Mouse (Mus musculus): ENCODE data around the gene Jund. TPM values are rescaled to one million over a fixed set of nuclear protein-coding genes. Genes with fewer than 3 reads are reported as not detected.

The Jund gene
- polyA plus RNA-seq (2015; fragmentation: Nextera tagmentation; extraction: Ambion mirVana) = 65.1 and 97.7 TPM in 2 replicates

GRCm38 (mm10) chr8:70698310-70699109 lies at the start of gene Jund:
Jund (plus strand) TSS chr8:70698949.
- Histone ChIP-seq H3K9ac (replicated peaks) (peak within 1 kb of the TSS; percentile 100), H3K27ac (peak within 1 kb of the TSS; percentile 100), H3K27me3 (no peaks in the 10 kb centered on the region), H3K9me3 (no peaks in the 10 kb centered on the region), H3K4me2 (replicated peaks) (peak within 1 kb of the TSS; percentile 81), H3K36me3 (peaks cover 10% of the 10 kb centered on the region), H3K4me3 (replicated peaks) (peak within 1 kb of the TSS; percentile 98), H3K4me1 (replicated peaks) (peaks cover 59% of the 10 kb centered on the region)
- under 1% methylated on average over 66 of the region's 69 CpGs for WGBS
- ATAC-seq = peak; percentile 83

- Histone ChIP-seq H3K4me2 (replicated peaks) (no peak overlapping the region), H3K27ac (peak overlapping the region; percentile 75), H3K9ac (replicated peaks) (no peak overlapping the region), H3K4me1 (replicated peaks) (peaks cover 45% of the 10 kb centered on the region), H3K4me3 (replicated peaks) (no peak overlapping the region), H3K9me3 (no peaks in the 10 kb centered on the region), H3K36me3 (peaks cover 37% of the 10 kb centered on the region), H3K27me3 (no peaks in the 10 kb centered on the region)
- 64% methylated on average over 4 of the region's 4 CpGs for WGBS
- ATAC-seq = peak; percentile 60
These were observed 49.4 kb upstream of the Jund start for GRCm38 (mm10) chr8:70649324-70649723.

- H3K9ac ChIP-seq (replicated peaks) = no peak overlapping the region
- peak overlapping the region; percentile 75 for H3K27ac ChIP-seq
- H3K4me2 ChIP-seq (replicated peaks) = no peak overlapping the region
- no peak for ATAC-seq
- 95% methylated on average over 17 of the region's 17 CpGs for WGBS
- H3K27me3 ChIP-seq = no peaks in the 10 kb centered on the region
- H3K4me1 ChIP-seq (replicated peaks) = peaks cover 55% of the 10 kb centered on the region
- no peaks in the 10 kb centered on the region for H3K9me3 ChIP-seq
- no peak overlapping the region for H3K4me3 ChIP-seq (replicated peaks)
- peaks cover 44% of the 10 kb centered on the region for H3K36me3 ChIP-seq
These were observed 48.4 kb upstream of the Jund start for GRCm38 (mm10) chr8:70650351-70650750.

GRCm38 (mm10) chr8:70653226-70653625 lies 45.5 kb upstream of the Jund start:
- Histone ChIP-seq H3K9me3 (no peaks in the 10 kb centered on the region), H3K27ac (no peak overlapping the region), H3K4me3 (replicated peaks) (no peak overlapping the region), H3K4me2 (replicated peaks) (no peak overlapping the region), H3K27me3 (no peaks in the 10 kb centered on the region), H3K4me1 (replicated peaks) (peaks cover 65% of the 10 kb centered on the region), H3K9ac (replicated peaks) (no peak overlapping the region), H3K36me3 (peaks cover 49% of the 10 kb centered on the region)
- WGBS = 60% methylated on average over 2 of the region's 2 CpGs
- ATAC-seq = no peak

- 74% methylated on average over 1 of the region's 1 CpGs for WGBS
- Histone ChIP-seq H3K36me3 (peaks cover 48% of the 10 kb centered on the region), H3K4me3 (replicated peaks) (no peak overlapping the region), H3K4me1 (replicated peaks) (peaks cover 68% of the 10 kb centered on the region), H3K27me3 (no peaks in the 10 kb centered on the region), H3K9me3 (no peaks in the 10 kb centered on the region), H3K27ac (peak overlapping the region; percentile 94; the same call in 1 of the 2 replicates), H3K9ac (replicated peaks) (no peak overlapping the region), H3K4me2 (replicated peaks) (no peak overlapping the region)
- no peak for ATAC-seq
These were observed 44.6 kb upstream of the Jund start for GRCm38 (mm10) chr8:70654121-70654520.

GRCm38 (mm10) chr8:70655469-70655868 lies 43.3 kb upstream of the Jund start:
- Histone ChIP-seq H3K4me2 (replicated peaks) (0 out of 2 replicates have a peak overlapping the region, but pooled peaks have one; percentile 27), H3K9me3 (no peaks in the 10 kb centered on the region), H3K4me3 (replicated peaks) (no peak overlapping the region), H3K9ac (replicated peaks) (0 out of 2 replicates have a peak overlapping the region, but pooled peaks have one; percentile 10), H3K27ac (peak overlapping the region; percentile 94), H3K36me3 (peaks cover 35% of the 10 kb centered on the region), H3K27me3 (no peaks in the 10 kb centered on the region), H3K4me1 (replicated peaks) (peaks cover 64% of the 10 kb centered on the region)
- 20% methylated on average over 2 of the region's 2 CpGs for WGBS
- no peak for ATAC-seq

- Histone ChIP-seq H3K27ac (peak overlapping the region; percentile 94), H3K4me1 (replicated peaks) (peaks cover 65% of the 10 kb centered on the region), H3K4me3 (replicated peaks) (no peak overlapping the region), H3K36me3 (peaks cover 28% of the 10 kb centered on the region), H3K27me3 (no peaks in the 10 kb centered on the region), H3K9me3 (no peaks in the 10 kb centered on the region), H3K9ac (replicated peaks) (peak overlapping the region; percentile 24; the same call in 1 of the 2 replicates), H3K4me2 (replicated peaks) (peak overlapping the region; percentile 88)
- peak; percentile 32 for ATAC-seq
- 13% methylated on average over 13 of the region's 13 CpGs for WGBS
These were observed 42.5 kb upstream of the Jund start for GRCm38 (mm10) chr8:70656193-70656790.

- peak overlapping the region; percentile 88 for H3K4me2 ChIP-seq (replicated peaks)
- ATAC-seq = no peak
- peak overlapping the region; percentile 94 for H3K27ac ChIP-seq
- H3K9ac ChIP-seq (replicated peaks) = no peak overlapping the region
- peaks cover 19% of the 10 kb centered on the region for H3K36me3 ChIP-seq
- H3K4me3 ChIP-seq (replicated peaks) = peak overlapping the region; percentile 81
- peaks cover 65% of the 10 kb centered on the region for H3K4me1 ChIP-seq (replicated peaks)
- 94% methylated on average over 3 of the region's 3 CpGs for WGBS
- H3K27me3 ChIP-seq = no peaks in the 10 kb centered on the region
- no peaks in the 10 kb centered on the region for H3K9me3 ChIP-seq
These were observed 41.5 kb upstream of the Jund start for GRCm38 (mm10) chr8:70657214-70657613.

- Histone ChIP-seq H3K27ac (peak overlapping the region; percentile 94), H3K4me2 (replicated peaks) (peak overlapping the region; percentile 88), H3K9me3 (no peaks in the 10 kb centered on the region), H3K27me3 (no peaks in the 10 kb centered on the region), H3K36me3 (0 out of 2 replicates have a peak, but pooled peaks cover 16% of the 10 kb centered on the region), H3K9ac (replicated peaks) (peak overlapping the region; percentile 91; the same call in 1 of the 2 replicates), H3K4me3 (replicated peaks) (peak overlapping the region; percentile 81), H3K4me1 (replicated peaks) (peaks cover 65% of the 10 kb centered on the region)
- ATAC-seq = no peak
- 85% methylated on average over 2 of the region's 2 CpGs for WGBS
These were observed 41.0 kb upstream of the Jund start for GRCm38 (mm10) chr8:70657739-70658138.

- H3K27ac ChIP-seq = peak overlapping the region; percentile 65
- H3K9me3 ChIP-seq = no peaks in the 10 kb centered on the region
- 2% methylated on average over 31 of the region's 31 CpGs for WGBS
- 0 out of 2 replicates have a peak, but pooled peaks cover 15% of the 10 kb centered on the region for H3K36me3 ChIP-seq
- H3K4me1 ChIP-seq (replicated peaks) = peaks cover 60% of the 10 kb centered on the region
- peak overlapping the region; percentile 88 for H3K4me2 ChIP-seq (replicated peaks)
- peak overlapping the region; percentile 81 for H3K4me3 ChIP-seq (replicated peaks)
- peak overlapping the region; percentile 91 for H3K9ac ChIP-seq (replicated peaks)
- H3K27me3 ChIP-seq = no peaks in the 10 kb centered on the region
- ATAC-seq = peak; percentile 51
These were observed 39.7 kb upstream of the Jund start for GRCm38 (mm10) chr8:70658897-70659603.

- peak overlapping the region; percentile 81 for H3K4me3 ChIP-seq (replicated peaks)
- H3K9me3 ChIP-seq = no peaks in the 10 kb centered on the region
- peak overlapping the region; percentile 88 for H3K4me2 ChIP-seq (replicated peaks)
- H3K4me1 ChIP-seq (replicated peaks) = peaks cover 53% of the 10 kb centered on the region
- peak overlapping the region; percentile 65 for H3K27ac ChIP-seq
- peak; percentile 88 for ATAC-seq
- H3K27me3 ChIP-seq = no peaks in the 10 kb centered on the region
- H3K36me3 ChIP-seq = 0 out of 2 replicates have a peak, but pooled peaks cover 8% of the 10 kb centered on the region
- under 1% methylated on average over 43 of the region's 44 CpGs for WGBS
- H3K9ac ChIP-seq (replicated peaks) = peak overlapping the region; percentile 91
These were observed 39.0 kb upstream of the Jund start for GRCm38 (mm10) chr8:70659604-70660272.

All from midbrain, embryonic 13.5 days (tissue).